Comparison of ENCODE assay signal across 9 mouse cellular contexts in the genomic region with DNA sequence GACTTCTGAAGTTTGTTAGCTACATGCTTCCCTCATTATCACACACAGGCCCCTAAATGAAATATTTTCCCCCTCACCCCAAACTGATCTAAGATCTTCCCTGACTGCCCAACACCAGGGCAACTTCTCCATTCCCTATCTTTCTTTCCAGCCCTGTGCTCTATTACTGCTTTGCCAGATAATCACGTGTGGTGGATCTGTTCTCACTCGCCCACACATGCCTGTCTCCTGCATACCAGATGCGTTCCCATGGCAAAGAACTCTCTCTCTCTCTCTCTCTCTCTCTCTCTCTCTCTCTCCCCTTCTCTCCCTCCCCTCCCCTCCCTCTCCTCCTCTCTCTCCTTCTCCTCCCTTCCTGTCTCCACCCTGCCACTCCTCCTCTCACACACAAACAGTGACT.
DNase-seq lines count a peak whose midpoint lies in the region; ATAC-seq lines count a peak whose summit lies in the region.
"Had no signal": no experiment of that assay in that cellular context is flagged by ENCODE, and none has a peak within 500 bp of the region (broad histone marks: within the 10 kb centered on the region; RNA-seq: fewer than 3 reads in every experiment).

No protein-coding gene starts in this region.

- no peaks in the 10 kb centered on the region for H3K4me1 ChIP-seq in embryonic facial prominence, embryonic 14.5 days (ENCODE audit: control insufficient read depth, insufficient read depth, low read length)
- H3K4me1 ChIP-seq: neural tube, embryonic 12.5 days had no signal

- intact Hi-C loops in left cerebral cortex, postnatal 4 days (cut with DNase I): no loop called here

- peak; percentile 67; the same call in 1 of the 2 replicates for ATAC-seq in embryonic facial prominence, embryonic 14.5 days (ENCODE audit: low read depth)
- ATAC-seq in CD4-positive, CD25-positive, alpha-beta regulatory T cell, adult 4 months: no peak

- H3K4me2 ChIP-seq in embryonic facial prominence, embryonic 14.5 days (ENCODE audit: low read depth, low read length): no peak overlapping the region
- H3K4me2 ChIP-seq: neural tube, embryonic 12.5 days had no signal

- H3K9ac ChIP-seq in embryonic facial prominence, embryonic 14.5 days (ENCODE audit: low read depth, low read length): no peak overlapping the region
- H3K9ac ChIP-seq: neural tube, embryonic 12.5 days had no signal

- 21% methylated on average over 3 of the region's 3 CpGs for WGBS in embryonic facial prominence, embryonic 14.5 days

- no peak overlapping the region for H3K4me3 ChIP-seq in embryonic facial prominence, embryonic 14.5 days (ENCODE audit: low read depth, low read length)
- H3K4me3 ChIP-seq: neural tube, embryonic 12.5 days had no signal

- no peaks in the 10 kb centered on the region for H3K9me3 ChIP-seq in embryonic facial prominence, embryonic 14.5 days (ENCODE audit: control insufficient read depth, low read length)
- H3K9me3 ChIP-seq: neural tube, embryonic 12.5 days had no signal

- no peak overlapping the region for H3K27ac ChIP-seq in embryonic facial prominence, embryonic 14.5 days (replicated peaks; ENCODE audit: low read depth, low read length)
- H3K27ac ChIP-seq: neural tube, embryonic 12.5 days had no signal

- no peaks in the 10 kb centered on the region for H3K27me3 ChIP-seq in embryonic facial prominence, embryonic 14.5 days (replicated peaks; ENCODE audit: control insufficient read depth, insufficient read depth, low read length)
- H3K27me3 ChIP-seq: neural tube, embryonic 12.5 days had no signal

- no peaks in the 10 kb centered on the region for H3K36me3 ChIP-seq in embryonic facial prominence, embryonic 14.5 days (ENCODE audit: control insufficient read depth, insufficient read depth, low read length)
- H3K36me3 ChIP-seq: neural tube, embryonic 12.5 days had no signal

- peak; percentile 19 for DNase-seq in left cerebral cortex, adult 11 months (ENCODE audit: low spot score)
- DNase-seq in left cerebral cortex, postnatal 4 days: no peak
- DNase-seq in embryonic facial prominence, embryonic 14.5 days (ENCODE audit: low spot score): peak; percentile 67
- peak; percentile 54 to 77 for DNase-seq in layer of hippocampus, adult 18-20 months (ENCODE audit: low spot score in 2 of 2)
- DNase-seq in right cerebral cortex, adult 2 months (ENCODE audit: low spot score in 2 of 2): peak; percentile 42 to 49
- DNase-seq in ovary, adult 18-20 months (ENCODE audit: low spot score): no peak
- DNase-seq in adrenal gland, adult 18-20 months (ENCODE audit: low spot score in 2 of 2): no peak

Comparison
In these comparisons a context has a peak if more than half of its experiments do, and no peak if none do; other contexts are left out.
1. DNase-seq: peak in left cerebral cortex, adult 11 months (single experiment), embryonic facial prominence, embryonic 14.5 days (single experiment), layer of hippocampus, adult 18-20 months (2 of 2) and right cerebral cortex, adult 2 months (2 of 2); none in left cerebral cortex, postnatal 4 days (single experiment), ovary, adult 18-20 months (single experiment) and adrenal gland, adult 18-20 months (0 of 2).